Mouse (Mus musculus): Measurements from ENCODE around the gene Lrp2bp. TPM values are rescaled to one million over a fixed set of nuclear protein-coding genes. Genes with fewer than 3 reads are reported as not detected.
A peak's percentile ranks its signal among the peaks of the same experiment; 100 is the strongest.

Gene Lrp2bp
- polyA plus RNA-seq (2015; fragmentation: Nextera tagmentation; extraction: Ambion mirVana) = 0.15 and 0.24 TPM in 2 replicates

- H3K4me3 ChIP-seq (ENCODE audit: low read depth, low read length) = peak within 1 kb of the TSS; percentile 57
- peaks cover 10% of the 10 kb centered on the region; the same call in 1 of the 2 replicates for H3K36me3 ChIP-seq (ENCODE audit: control insufficient read depth, insufficient read depth, low read length)
- DNase-seq (ENCODE audit: low spot score) = peak; percentile 81
- TF ChIP-seq CTCF (IDR thresholded peaks at IDR 0.05; ENCODE audit: low read depth) (peak; percentile 53), EP300 (optimal IDR thresholded peaks at IDR 0.05) (no peak)
- H3K9me3 ChIP-seq (ENCODE audit: control insufficient read depth, low read length) = no peaks in the 10 kb centered on the region
- ATAC-seq (ENCODE audit: low FRiP score, low TSS enrichment) = peak; percentile 74
- peak within 1 kb of the TSS; percentile 97 for H3K27ac ChIP-seq (replicated peaks)
- H3K27me3 ChIP-seq (ENCODE audit: control insufficient read depth, insufficient read depth, low read length) = no peaks in the 10 kb centered on the region
- H3K9ac ChIP-seq (ENCODE audit: low read length) = peak within 1 kb of the TSS; percentile 74
- peak within 1 kb of the TSS; percentile 79 for H3K4me2 ChIP-seq (replicated peaks; ENCODE audit: low read depth)
- 2% methylated on average over 22 of the region's 22 CpGs for WGBS
- no peaks in the 10 kb centered on the region for H3K4me1 ChIP-seq (replicated peaks; ENCODE audit: control insufficient read depth, insufficient read depth)
Observed at GRCm38 (mm10) chr8:45999138-45999783, at the start of gene Lrp2bp. TSS of gene Lrp2bp (plus strand) at chr8:45999303.

- WGBS = 66% methylated on average over 2 of the region's 2 CpGs
- no peaks in the 10 kb centered on the region for H3K4me1 ChIP-seq (replicated peaks; ENCODE audit: control insufficient read depth, insufficient read depth)
- H3K27me3 ChIP-seq (ENCODE audit: control insufficient read depth, insufficient read depth, low read length) = no peaks in the 10 kb centered on the region
- DNase-seq (ENCODE audit: low spot score) (no peak), ATAC-seq (ENCODE audit: low FRiP score, low TSS enrichment) (no peak)
- no peak overlapping the region for H3K4me2 ChIP-seq (replicated peaks; ENCODE audit: low read depth)
- H3K9me3 ChIP-seq (ENCODE audit: control insufficient read depth, low read length) = no peaks in the 10 kb centered on the region
- no peak overlapping the region for H3K27ac ChIP-seq (replicated peaks)
- TF ChIP-seq CTCF (IDR thresholded peaks at IDR 0.05; ENCODE audit: low read depth) (no peak), EP300 (optimal IDR thresholded peaks at IDR 0.05) (no peak)
- H3K4me3 ChIP-seq (ENCODE audit: low read depth, low read length) = no peak overlapping the region
- H3K36me3 ChIP-seq (ENCODE audit: control insufficient read depth, insufficient read depth, low read length) = no peaks in the 10 kb centered on the region
- H3K9ac ChIP-seq (ENCODE audit: low read length) = no peak overlapping the region
Observed at GRCm38 (mm10) chr8:45950622-45951021, 48.5 kb upstream of the Lrp2bp start.

GRCm38 (mm10) chr8:45970894-45971293 is 28.2 kb upstream of the Lrp2bp start:
- Histone ChIP-seq H3K27ac (replicated peaks) (no peak overlapping the region), H3K36me3 (ENCODE audit: control insufficient read depth, insufficient read depth, low read length) (no peaks in the 10 kb centered on the region), H3K4me2 (replicated peaks; ENCODE audit: low read depth) (no peak overlapping the region), H3K9ac (ENCODE audit: low read length) (no peak overlapping the region), H3K27me3 (ENCODE audit: control insufficient read depth, insufficient read depth, low read length) (no peaks in the 10 kb centered on the region), H3K4me1 (replicated peaks; ENCODE audit: control insufficient read depth, insufficient read depth) (no peaks in the 10 kb centered on the region), H3K9me3 (ENCODE audit: control insufficient read depth, low read length) (peaks cover 4% of the 10 kb centered on the region; the same call in 1 of the 2 replicates), H3K4me3 (ENCODE audit: low read depth, low read length) (no peak overlapping the region)
- no peak for DNase-seq (ENCODE audit: low spot score)
- WGBS = 94% methylated on average over 12 of the region's 12 CpGs
- TF ChIP-seq EP300 (optimal IDR thresholded peaks at IDR 0.05) = no peak
- TF ChIP-seq CTCF (IDR thresholded peaks at IDR 0.05; ENCODE audit: low read depth) = peak; percentile 31; the same call in 1 of the 2 replicates
- no peak for ATAC-seq (ENCODE audit: low FRiP score, low TSS enrichment)

- no peak for ATAC-seq (ENCODE audit: low FRiP score, low TSS enrichment)
- Histone ChIP-seq H3K27ac (replicated peaks) (no peak overlapping the region), H3K36me3 (ENCODE audit: control insufficient read depth, insufficient read depth, low read length) (no peaks in the 10 kb centered on the region), H3K9me3 (ENCODE audit: control insufficient read depth, low read length) (peaks cover 4% of the 10 kb centered on the region; the same call in 1 of the 2 replicates), H3K9ac (ENCODE audit: low read length) (no peak overlapping the region), H3K27me3 (ENCODE audit: control insufficient read depth, insufficient read depth, low read length) (no peaks in the 10 kb centered on the region), H3K4me3 (ENCODE audit: low read depth, low read length) (no peak overlapping the region), H3K4me1 (replicated peaks; ENCODE audit: control insufficient read depth, insufficient read depth) (no peaks in the 10 kb centered on the region; the same call in 1 of the 2 replicates), H3K4me2 (replicated peaks; ENCODE audit: low read depth) (peak overlapping the region; percentile 63)
- TF ChIP-seq EP300 (optimal IDR thresholded peaks at IDR 0.05) (no peak), CTCF (IDR thresholded peaks at IDR 0.05; ENCODE audit: low read depth) (no peak)
- no peak for DNase-seq (ENCODE audit: low spot score)
- 65% methylated on average over 8 of the region's 8 CpGs for WGBS
Observed at GRCm38 (mm10) chr8:45973988-45974505, 25.1 kb upstream of the Lrp2bp start.

GRCm38 (mm10) chr8:45975126-45975836 is 23.8 kb upstream of the Lrp2bp start, which contains the start of the genes 1700029J07Rik and Ufsp2:
TSS of gene 1700029J07Rik (minus strand) at chr8:45975252.
TSS of gene Ufsp2 (plus strand) at chr8:45975528.
- Histone ChIP-seq H3K4me3 (ENCODE audit: low read depth, low read length) (peak within 1 kb of the TSS; percentile 57), H3K9me3 (ENCODE audit: control insufficient read depth, low read length) (peaks cover 4% of the 10 kb centered on the region; the same call in 1 of the 2 replicates), H3K4me2 (replicated peaks; ENCODE audit: low read depth) (peak within 1 kb of the TSS; percentile 63), H3K27ac (replicated peaks) (peak within 1 kb of the TSS; percentile 76), H3K9ac (ENCODE audit: low read length) (peak within 1 kb of the TSS; percentile 68), H3K36me3 (ENCODE audit: control insufficient read depth, insufficient read depth, low read length) (no peaks in the 10 kb centered on the region), H3K27me3 (ENCODE audit: control insufficient read depth, insufficient read depth, low read length) (no peaks in the 10 kb centered on the region), H3K4me1 (replicated peaks; ENCODE audit: control insufficient read depth, insufficient read depth) (no peaks in the 10 kb centered on the region; the same call in 1 of the 2 replicates)
- under 1% methylated on average over 57 of the region's 57 CpGs for WGBS
- peak; percentile 56 for TF ChIP-seq CTCF (IDR thresholded peaks at IDR 0.05; ENCODE audit: low read depth)
- TF ChIP-seq EP300 (optimal IDR thresholded peaks at IDR 0.05) = no peak
- DNase-seq (ENCODE audit: low spot score) (peak; percentile 96), ATAC-seq (ENCODE audit: low FRiP score, low TSS enrichment) (peak; percentile 98)
